In genomic region chr2:156547123-156547891, GRCm38 (mm10) we compare ENCODE assay signal across 7 mouse cellular contexts. TPM values are rescaled to one million over a fixed set of nuclear protein-coding genes. Genes with fewer than 3 reads are reported as not detected.
DNase-seq lines count a peak whose midpoint lies in the region; ATAC-seq lines count a peak whose summit lies in the region.

TSS of gene Aar2 (plus strand) at chr2:156547584.

- 5% methylated on average over 39 of the region's 39 CpGs for WGBS in intestine, embryonic 14.5 days
- 7% methylated on average over 39 of the region's 39 CpGs for WGBS in midbrain, embryonic 10.5 days

- H3K27ac ChIP-seq in intestine, embryonic 14.5 days (ENCODE audit: low read depth) = peak within 1 kb of the TSS; percentile 39; the same call in 1 of the 2 replicates
- peak within 1 kb of the TSS; percentile 90 for H3K27ac ChIP-seq in midbrain, embryonic 10.5 days (replicated peaks)

- intact Hi-C loops in left cerebral cortex, postnatal 25 days (cut with DNase I) = loop anchor here (5.0 to 10.0 kb wide), 3 partner anchors 70 to 307 kb away; partner anchors contain the start of gene 4930518I15Rik

- peaks cover 4% of the 10 kb centered on the region for H3K4me1 ChIP-seq in intestine, embryonic 14.5 days (replicated peaks; ENCODE audit: control insufficient read depth, insufficient read depth, low read length)
- peaks cover 18% of the 10 kb centered on the region for H3K4me1 ChIP-seq in midbrain, embryonic 10.5 days

- no peaks in the 10 kb centered on the region for H3K9me3 ChIP-seq in intestine, embryonic 14.5 days (ENCODE audit: control insufficient read depth, low read length)
- no peaks in the 10 kb centered on the region for H3K9me3 ChIP-seq in midbrain, embryonic 10.5 days (replicated peaks)

- H3K9ac ChIP-seq in intestine, embryonic 14.5 days (ENCODE audit: low read length) = peak within 1 kb of the TSS; percentile 91

- ATAC-seq in intestine, embryonic 14.5 days (replicated peaks; ENCODE audit: low FRiP score, low TSS enrichment, low read depth) = peak; percentile 63; the same call in 1 of the 2 replicates

- peak; percentile 80 to 86 for DNase-seq in adrenal gland, adult 18-20 months (ENCODE audit: low spot score in 2 of 2)
- DNase-seq in embryo, embryonic 11 days = peak; percentile 87
- DNase-seq in gastrocnemius, postnatal 25 days = peak; percentile 77
- DNase-seq in intestine, embryonic 14.5 days (ENCODE audit: low spot score) = peak; percentile 98
- DNase-seq in left cerebral cortex, postnatal 25 days (ENCODE audit: low spot score in 2 of 2) = peak; percentile 76 to 79
- peak; percentile 77 for DNase-seq in midbrain, embryonic 10.5 days (ENCODE audit: low spot score)
- DNase-seq in skeletal muscle tissue, adult 2 months (ENCODE audit: low read depth, low spot score) = peak; percentile 63

- peak within 1 kb of the TSS; percentile 92 for H3K4me2 ChIP-seq in intestine, embryonic 14.5 days (ENCODE audit: low read length)

- peaks cover 18% of the 10 kb centered on the region for H3K36me3 ChIP-seq in intestine, embryonic 14.5 days (ENCODE audit: control insufficient read depth, insufficient read depth, low read length)
- peaks cover 23% of the 10 kb centered on the region for H3K36me3 ChIP-seq in midbrain, embryonic 10.5 days

- no peaks in the 10 kb centered on the region for H3K27me3 ChIP-seq in intestine, embryonic 14.5 days (replicated peaks; ENCODE audit: control insufficient read depth, insufficient read depth, low read length)
- no peaks in the 10 kb centered on the region for H3K27me3 ChIP-seq in midbrain, embryonic 10.5 days (ENCODE audit: low read depth, poor library complexity, severe bottlenecking)

- H3K4me3 ChIP-seq in intestine, embryonic 14.5 days (ENCODE audit: low read depth, low read length) = peak within 1 kb of the TSS; percentile 90
- H3K4me3 ChIP-seq in midbrain, embryonic 10.5 days = peak within 1 kb of the TSS; percentile 86

RNA-seq across cellular contexts. Expression of gene Aar2, which starts in this region (rescaled TPM):
- 10 to 100 TPM; 34.8 to 34.9 TPM for total RNA-seq in adrenal gland, adult 18-20 months (2021)
- total RNA-seq in gastrocnemius, postnatal 25 days (2021) = 10 to 100 TPM; 18.0 to 19.5 TPM
- polyA plus RNA-seq in intestine, embryonic 14.5 days (2014; fragmentation: Nextera tagmentation; extraction: Ambion mirVana) = 38.6 and 40.8 TPM in 2 replicates
- total RNA-seq in left cerebral cortex, postnatal 25 days (2021) = 10 to 100 TPM; 33.7 to 40.0 TPM
- polyA plus RNA-seq in midbrain, embryonic 10.5 days (2016; fragmentation: Nextera tagmentation; extraction: Ambion mirVana) = 46.4 and 48.8 TPM in 2 replicates

Comparison
In these comparisons a context has a peak if more than half of its experiments do, and no peak if none do; other contexts are left out.
1. Peak in every context shown above with its lines: DNase-seq, ATAC-seq, H3K4me3 ChIP-seq and H3K27ac ChIP-seq.